Mouse (Mus musculus) cerebellum, postnatal 4 days (tissue): ENCODE data around the gene Gm17079.
"Not testable (repeated sequence)": the region's sequence is repeated elsewhere in the genome, so short reads cannot be mapped to it uniquely, and the experiment has no call there.

Source experiments
- DNase-seq, 2 experiments: peaks; one replicate each; pipeline ENCODE4 v3.0.0; 2022; ENCODE audit warnings: low spot score in 2 of 2, mixed read lengths in 1 of 2

The Gm17079 gene

DNA sequence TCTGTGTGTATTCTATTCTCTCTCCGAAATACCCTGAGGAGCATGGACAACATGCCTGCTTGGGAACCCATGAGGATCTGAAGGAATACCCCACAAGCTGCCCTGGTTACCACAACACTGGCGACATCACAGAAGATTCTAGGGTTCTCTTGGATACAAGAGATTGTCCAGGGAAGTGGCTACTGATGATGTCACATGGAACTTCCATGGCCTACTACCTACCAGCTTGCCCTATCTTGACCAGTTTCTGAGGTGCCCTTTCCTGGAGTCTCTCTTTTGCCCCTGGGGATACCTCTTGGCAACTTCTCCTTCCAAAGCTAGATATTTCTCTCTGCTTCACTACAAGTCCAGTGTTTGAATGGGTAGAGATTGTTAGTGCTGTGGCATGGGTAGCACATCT is at the start of gene Gm17079:
TSS of gene Gm17079 (minus strand) at position 101 of the 400 bp plus-strand sequence.
- not testable (repeated sequence) for DNase-seq

GRCm38 (mm10) chr14:51740347-51741170 is 45.3 kb upstream of the Gm17079 start:
- no peak for DNase-seq

DNA sequence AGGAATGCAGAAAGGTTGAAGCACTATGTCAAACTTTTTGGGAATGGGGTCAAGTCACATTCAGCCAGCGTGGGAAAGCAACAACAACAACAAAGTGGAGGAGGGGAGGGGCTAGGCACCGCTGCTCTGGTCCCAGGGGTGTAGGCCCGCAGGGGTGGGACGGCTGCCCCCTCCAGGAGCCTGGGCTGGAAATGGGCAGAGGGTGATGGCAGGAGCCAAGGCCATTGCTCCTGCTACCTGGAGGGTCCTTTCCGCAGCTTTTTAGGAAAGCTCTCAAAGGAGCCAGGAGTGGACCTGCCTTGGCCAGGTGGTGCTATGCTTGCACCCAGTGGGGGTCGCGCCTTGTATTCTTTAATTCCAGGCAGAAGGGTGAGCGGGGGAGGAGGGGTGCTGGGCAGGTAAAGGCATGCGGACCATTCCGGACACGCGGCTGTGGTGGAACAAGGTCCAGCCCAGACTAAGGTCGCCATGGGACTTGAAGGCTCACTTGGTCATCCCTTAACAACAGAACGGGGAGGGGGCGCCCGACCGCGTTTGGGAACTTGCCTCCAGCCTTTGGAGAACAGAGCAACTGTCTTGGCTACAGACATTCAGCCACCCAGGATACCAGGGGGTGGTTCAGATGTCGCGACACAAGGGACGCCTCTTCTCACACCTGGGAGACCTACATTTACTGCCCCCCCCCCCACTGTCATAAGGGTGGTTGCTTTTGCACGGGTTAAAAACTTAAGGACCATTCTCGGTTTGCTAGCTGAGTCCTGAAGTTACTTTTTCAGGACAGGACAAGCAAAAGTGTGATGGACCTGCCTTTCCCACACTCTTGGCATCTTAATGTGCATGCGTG is 44.1 kb upstream of the Gm17079 start:
- no peak for DNase-seq

GRCm38 (mm10) chr14:51738411-51739149 is 43.3 kb upstream of the Gm17079 start:
- DNase-seq = no peak

- DNase-seq = no peak
Measured at GRCm38 (mm10) chr14:51737967-51738366, 42.7 kb upstream of the Gm17079 start.

GRCm38 (mm10) chr14:51717083-51717482 is 21.8 kb upstream of the Gm17079 start, which contains the start of gene Gm5800:
TSS of gene Gm5800 (minus strand) at chr14:51717183.
- no peak for DNase-seq

- DNase-seq = no peak
Measured at GRCm38 (mm10) chr14:51677269-51677668, 18.0 kb downstream of the Gm17079 start.
